Comparison of ENCODE assay signal across 1 mouse cellular context in genomic region chr9:104243799-104244466, GRCm38 (mm10).
TF ChIP-seq lines count a peak whose summit lies in the region.

No protein-coding gene starts in this region.

TF ChIP-seq in CH12.LX, 34 proteins besides CTCF, POLR2A, EP300 and RAD21 (continued from another document):
- TF ChIP-seq KAT2A (IDR thresholded peaks at IDR 0.05; ENCODE audit: insufficient replicate concordance, low read length) (no peak), RCOR1 (conservative IDR thresholded peaks at IDR 0.05; ENCODE audit: low read depth, low read length) (no peak), MYC (IDR thresholded peaks at IDR 0.05; ENCODE audit: low read depth, low read length) (0 out of 2 replicates have a peak, but pooled peaks have one; percentile 33), NRF1 (IDR thresholded peaks at IDR 0.05; ENCODE audit: low read depth, low read length) (no peak), ETS1 (conservative IDR thresholded peaks at IDR 0.05; ENCODE audit: low read depth, low read length) (peak; percentile 43; the same call in 1 of the 2 replicates), HCFC1 (IDR thresholded peaks at IDR 0.05; ENCODE audit: low read depth, low read length) (peak; percentile 29; the same call in 1 of the 2 replicates), MEF2A (IDR thresholded peaks at IDR 0.05; ENCODE audit: borderline replicate concordance, low read depth, low read length) (no peak), MXI1 (IDR thresholded peaks at IDR 0.05; ENCODE audit: low read depth, low read length) (no peak), MAZ (IDR thresholded peaks at IDR 0.05; ENCODE audit: low read depth, low read length) (no peak), GABPA (IDR thresholded peaks at IDR 0.05; ENCODE audit: insufficient replicate concordance, low read depth, low read length) (no peak), TCF12 (IDR thresholded peaks at IDR 0.05; ENCODE audit: low read depth, low read length) (peak; percentile 64; the same call in 1 of the 2 replicates), NELFE (IDR thresholded peaks at IDR 0.05; ENCODE audit: low read depth, low read length) (no peak), SMC3 (IDR thresholded peaks at IDR 0.05; ENCODE audit: low read depth, low read length) (no peak), USF2 (conservative IDR thresholded peaks at IDR 0.05; ENCODE audit: low read depth, low read length) (peak; percentile 93), IRF4 (IDR thresholded peaks at IDR 0.05; ENCODE audit: low read depth, low read length) (peak; percentile 48; the same call in 1 of the 2 replicates), MAFK (IDR thresholded peaks at IDR 0.05; ENCODE audit: insufficient replicate concordance, low read length) (0 out of 2 replicates have a peak, but pooled peaks have one; percentile 4), USF1 (IDR thresholded peaks at IDR 0.05; ENCODE audit: low read depth, low read length) (peak; percentile 88), JUN (IDR thresholded peaks at IDR 0.05; ENCODE audit: insufficient read depth, low read depth, low read length) (no peak), TBP (conservative IDR thresholded peaks at IDR 0.05; ENCODE audit: low read depth, low read length) (no peak), E2F4 (IDR thresholded peaks at IDR 0.05; ENCODE audit: insufficient replicate concordance, low read depth, low read length) (no peak)
